Mouse (Mus musculus) CH12.LX (cell line): ENCODE measurements around the gene Wnt10b. TPM values are rescaled to one million over a fixed set of nuclear protein-coding genes. Genes with fewer than 3 reads are reported as not detected.

Experiments
- DNase-seq: peaks from one replicate; pipeline ENCODE4 v3.0.0-alpha.2; 2013; ENCODE audit errors: extremely low read depth
- H3K27ac ChIP-seq: 2 replicates; pipeline ENCODE4 v1.5.1; 2012; ENCODE audit warnings: low read depth, mild to moderate bottlenecking, control low read depth, moderate library complexity; ENCODE audit not compliant: insufficient read depth
- H3K27me3 ChIP-seq: replicated peaks from 2 replicates; pipeline ENCODE3; 2012; ENCODE audit warnings: inconsistent platforms
- H3K36me3 ChIP-seq, 2 experiments: replicated peaks in 1 of 2; 2 replicates each; pipeline versions ENCODE3 to v1.6.1; 2012; ENCODE audit warnings: inconsistent platforms in 1 of 2, low read length in 1 of 2, mild to moderate bottlenecking in 1 of 2, mixed read lengths in 1 of 2, moderate library complexity in 1 of 2; ENCODE audit not compliant: control insufficient read depth in 1 of 2, insufficient read depth in 1 of 2
- H3K4me1 ChIP-seq, 2 experiments: 2 replicates each; pipeline ENCODE4 v1.6.1; 2012; ENCODE audit warnings: inconsistent platforms in 1 of 2, moderate library complexity in 1 of 2; ENCODE audit not compliant: insufficient read depth in 2 of 2, control insufficient read depth in 1 of 2
- H3K4me2 ChIP-seq: 2 replicates; pipeline ENCODE4 v1.6.1; 2012; ENCODE audit warnings: low read depth, mild to moderate bottlenecking, control low read depth; ENCODE audit not compliant: poor library complexity, insufficient read depth, severe bottlenecking
- H3K4me3 ChIP-seq, 3 experiments: fragments of 150-350 bp in 1 of 3; sonication (generic) in 1 of 3; replicated peaks in 1 of 3; 2 replicates each; pipeline versions ENCODE3 to v1.5.1; 2011 to 2012; ENCODE audit warnings: low read depth in 2 of 3, low read length in 2 of 3, mild to moderate bottlenecking in 2 of 3, moderate library complexity in 2 of 3, control low read depth in 1 of 3, improper control_type of control experiment in 1 of 3, inconsistent platforms in 1 of 3, mixed read lengths in 1 of 3; ENCODE audit not compliant: poor library complexity in 1 of 3
- H3K79me2 ChIP-seq: replicated peaks from 2 replicates; pipeline ENCODE4 v1.6.1; 2012; ENCODE audit warnings: mild to moderate bottlenecking, moderate library complexity; ENCODE audit not compliant: control insufficient read depth, poor library complexity, insufficient read depth, severe bottlenecking; ENCODE audit errors: extremely low read depth
- H3K9ac ChIP-seq: 2 replicates; pipeline ENCODE4 v1.6.1; 2012; ENCODE audit warnings: low read depth, mild to moderate bottlenecking, control low read depth, moderate library complexity; ENCODE audit not compliant: insufficient read depth
- H3K9me3 ChIP-seq: replicated peaks from 2 replicates; pipeline ENCODE3; 2012; ENCODE audit warnings: low read length, inconsistent platforms, mixed read lengths
- CHD1 ChIP-seq: IDR thresholded peaks from 2 replicates; pipeline ENCODE4 v1.6.1; 2012; ENCODE audit warnings: low read depth, low read length, improper control_type of control experiment, inconsistent platforms
- CHD2 ChIP-seq: IDR thresholded peaks from 2 replicates; pipeline ENCODE4 v1.6.1; 2011; ENCODE audit warnings: low read length, improper control_type of control experiment
- E2F4 ChIP-seq: IDR thresholded peaks from 2 replicates; pipeline ENCODE4 v1.6.1; 2011; ENCODE audit warnings: low read depth, low read length, improper control_type of control experiment; ENCODE audit not compliant: insufficient replicate concordance
- EP300 ChIP-seq: IDR thresholded peaks from 2 replicates; pipeline ENCODE4 v1.6.1; 2011; ENCODE audit warnings: low read length, improper control_type of control experiment
- GABPA ChIP-seq: IDR thresholded peaks from 2 replicates; pipeline ENCODE4 v1.6.1; 2012; ENCODE audit warnings: low read depth, low read length, improper control_type of control experiment, inconsistent platforms; ENCODE audit not compliant: insufficient replicate concordance
- JUN ChIP-seq: IDR thresholded peaks from 2 replicates; pipeline ENCODE4 v1.6.1; 2011; ENCODE audit warnings: low read depth, mild to moderate bottlenecking, low read length, improper control_type of control experiment, moderate library complexity; ENCODE audit not compliant: insufficient read depth
- MAX ChIP-seq: IDR thresholded peaks from 2 replicates; pipeline ENCODE4 v1.6.1; 2011; ENCODE audit warnings: low read length, improper control_type of control experiment
- MAZ ChIP-seq: IDR thresholded peaks from 2 replicates; pipeline ENCODE4 v1.6.1; 2012; ENCODE audit warnings: low read depth, mild to moderate bottlenecking, inconsistent platforms, low read length, improper control_type of control experiment, moderate library complexity
- MEF2A ChIP-seq: IDR thresholded peaks from 2 replicates; pipeline ENCODE4 v1.6.1; 2014; ENCODE audit warnings: low read depth, mild to moderate bottlenecking, inconsistent platforms, low read length, improper control_type of control experiment, borderline replicate concordance
- MYC ChIP-seq: IDR thresholded peaks from 2 replicates; pipeline ENCODE4 v1.6.1; 2011; ENCODE audit warnings: low read depth, mild to moderate bottlenecking, improper control_type of control experiment, low read length
- NELFE ChIP-seq: IDR thresholded peaks from 2 replicates; pipeline ENCODE4 v1.6.1; 2011; ENCODE audit warnings: low read depth, low read length, improper control_type of control experiment
- NRF1 ChIP-seq: IDR thresholded peaks from 2 replicates; pipeline ENCODE4 v1.6.1; 2014; ENCODE audit warnings: low read depth, mild to moderate bottlenecking, inconsistent platforms, low read length, improper control_type of control experiment, moderate library complexity
- PAX5 ChIP-seq: IDR thresholded peaks from 2 replicates; pipeline ENCODE4 v1.6.1; 2012; ENCODE audit warnings: low read length, inconsistent platforms, mixed read lengths
- POLR2A ChIP-seq: IDR thresholded peaks from 2 replicates; pipeline ENCODE4 v1.6.1; 2011; ENCODE audit warnings: low read depth, mild to moderate bottlenecking, improper control_type of control experiment, low read length
- RAD21 ChIP-seq: IDR thresholded peaks from 2 replicates; pipeline ENCODE4 v1.6.1; 2011; ENCODE audit warnings: low read depth, mild to moderate bottlenecking, low read length, improper control_type of control experiment, moderate library complexity
- TBP ChIP-seq: conservative IDR thresholded peaks from 2 replicates; pipeline ENCODE4 v1.6.1; 2011; ENCODE audit warnings: low read depth, low read length, improper control_type of control experiment
- TCF12 ChIP-seq: IDR thresholded peaks from 2 replicates; pipeline ENCODE4 v1.6.1; 2014; ENCODE audit warnings: low read depth, mild to moderate bottlenecking, inconsistent platforms, low read length, improper control_type of control experiment
- UBTF ChIP-seq: IDR thresholded peaks from 2 replicates; pipeline ENCODE4 v1.6.1; 2012; ENCODE audit warnings: low read depth, mild to moderate bottlenecking, inconsistent platforms, low read length, improper control_type of control experiment, moderate library complexity
- USF1 ChIP-seq: IDR thresholded peaks from 2 replicates; pipeline ENCODE4 v1.6.1; 2014; ENCODE audit warnings: low read depth, mild to moderate bottlenecking, inconsistent platforms, low read length, improper control_type of control experiment
- dilution Hi-C: fragments of 300-500 bp; cut with MboI; formaldehyde crosslinking; loops from 2 replicates; pipeline ENCODE4 v1.14.3; 2020; ENCODE audit warnings: low sequenced_read_pairs; ENCODE audit not compliant: extremely low pct_unique_long_range_greater_than_20kb, extremely low pct_ligation_motif_present
- in situ Hi-C: fragments of 300-500 bp; cut with MboI; formaldehyde crosslinking; loops from 3 replicates; pipeline ENCODE4 v1.14.3; 2019; ENCODE audit warnings: low sequenced_read_pairs, low pct_ligation_motif_present, low pct_unique_long_range_greater_than_20kb, mixed read lengths
- polyA plus RNA-seq: library from polyadenylated mRNA; unstranded; fragments of >175 nt; gene quantifications from 2 replicates; pipeline ENCODE4 v1.2.1, GENCODE M21; 2012; ENCODE audit warnings: low read depth; ENCODE audit not compliant: insufficient read length
- total RNA-seq, 2 experiments: library from RNA; depleted of rRNA; stranded (reverse); fragments of 300-350 nt in 1 of 2; fragments of >200 nt in 1 of 2; gene quantifications; 2 replicates each; pipeline ENCODE4 v1.2.3; 2012 to 2014

The Wnt10b gene
- total and polyA plus RNA-seq, 3 experiments, result 25.4 to 64.4 (median 56.2) TPM

DNA sequence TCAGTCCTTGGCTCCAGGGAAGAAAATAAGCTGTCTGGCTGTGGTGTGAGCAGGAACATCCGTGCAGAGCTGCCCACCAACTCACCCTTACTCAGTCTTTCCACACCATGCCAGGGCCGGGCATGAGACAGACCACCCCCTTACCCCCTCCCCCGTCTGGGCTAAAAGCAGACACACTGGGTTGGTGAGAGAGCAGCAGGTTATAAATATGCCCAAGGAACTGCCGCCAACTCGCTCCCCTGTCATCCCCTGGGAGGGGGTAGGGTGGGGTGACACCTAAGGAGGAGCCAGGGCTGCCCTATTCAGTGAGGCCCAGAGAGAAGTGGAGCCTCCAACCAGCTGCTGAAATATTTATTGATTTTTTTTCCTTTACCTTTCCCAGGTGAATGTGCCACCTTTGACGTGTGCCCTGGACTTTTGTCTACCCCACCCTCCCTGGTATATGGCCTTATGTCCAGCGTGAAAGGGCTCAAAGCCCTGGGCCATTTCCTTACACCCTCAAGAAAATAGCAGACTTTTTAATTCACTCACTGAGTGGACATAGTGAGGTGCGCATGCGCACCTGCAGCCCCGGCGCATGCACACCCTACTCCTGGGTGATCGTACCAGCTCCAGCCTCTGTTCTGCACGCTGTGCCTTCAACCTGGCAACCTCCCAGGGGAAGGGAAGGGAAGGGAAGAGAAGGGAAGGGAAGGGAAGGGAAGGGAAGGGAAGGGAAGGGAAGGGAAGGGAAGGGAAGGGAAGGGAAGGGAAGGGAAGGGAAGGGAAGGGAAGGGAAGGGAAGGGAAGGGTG lies 19.0 kb upstream of the Wnt10b start:
- Histone ChIP-seq H3K27ac (no peak overlapping the region), H3K4me2 (peak overlapping the region; percentile 41), H3K4me3 (no peak overlapping the region), H3K4me1 (peaks cover 28 to 42% of the 10 kb centered on the region in 2 experiments), H3K9ac (no peak overlapping the region), H3K79me2 (no peaks in the 10 kb centered on the region), H3K36me3 (no peaks in the 10 kb centered on the region), H3K27me3 (peaks cover 56% of the 10 kb centered on the region), H3K9me3 (peaks cover 10% of the 10 kb centered on the region)
- in situ Hi-C loops, result no loop called here
- TF ChIP-seq NRF1, result peak; percentile 77
- TF ChIP-seq MYC, result no peak
- no peak for TF ChIP-seq EP300
- dilution Hi-C loops, result no loop called here
- DNase-seq, result no peak

DNA sequence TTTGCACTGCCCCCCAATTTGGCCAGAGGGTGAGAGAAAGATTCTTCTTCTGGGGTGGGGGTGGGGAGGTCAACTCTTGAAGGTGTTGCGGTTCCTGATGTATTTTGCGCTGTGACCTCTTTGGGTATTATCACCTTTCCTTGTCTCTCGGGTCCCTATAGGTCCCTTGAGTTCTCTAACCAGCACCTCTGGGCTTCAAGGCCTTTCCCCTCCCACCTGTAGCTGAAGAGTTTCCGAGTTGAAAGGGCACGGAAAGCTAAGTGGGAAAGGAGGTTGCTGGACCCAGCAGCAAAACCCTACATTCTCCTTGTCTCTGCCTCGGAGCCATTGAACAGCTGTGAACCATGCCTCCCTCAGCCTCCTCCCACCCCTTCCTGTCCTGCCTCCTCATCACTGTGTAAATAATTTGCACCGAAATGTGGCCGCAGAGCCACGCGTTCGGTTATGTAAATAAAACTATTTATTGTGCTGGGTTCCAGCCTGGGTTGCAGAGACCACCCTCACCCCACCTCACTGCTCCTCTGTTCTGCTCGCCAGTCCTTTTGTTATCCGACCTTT lies 15.3 kb upstream of the Wnt10b start:
- in situ Hi-C loops, result no loop called here
- Histone ChIP-seq H3K9ac (no peak overlapping the region), H3K27me3 (peaks cover 68% of the 10 kb centered on the region)

DNA sequence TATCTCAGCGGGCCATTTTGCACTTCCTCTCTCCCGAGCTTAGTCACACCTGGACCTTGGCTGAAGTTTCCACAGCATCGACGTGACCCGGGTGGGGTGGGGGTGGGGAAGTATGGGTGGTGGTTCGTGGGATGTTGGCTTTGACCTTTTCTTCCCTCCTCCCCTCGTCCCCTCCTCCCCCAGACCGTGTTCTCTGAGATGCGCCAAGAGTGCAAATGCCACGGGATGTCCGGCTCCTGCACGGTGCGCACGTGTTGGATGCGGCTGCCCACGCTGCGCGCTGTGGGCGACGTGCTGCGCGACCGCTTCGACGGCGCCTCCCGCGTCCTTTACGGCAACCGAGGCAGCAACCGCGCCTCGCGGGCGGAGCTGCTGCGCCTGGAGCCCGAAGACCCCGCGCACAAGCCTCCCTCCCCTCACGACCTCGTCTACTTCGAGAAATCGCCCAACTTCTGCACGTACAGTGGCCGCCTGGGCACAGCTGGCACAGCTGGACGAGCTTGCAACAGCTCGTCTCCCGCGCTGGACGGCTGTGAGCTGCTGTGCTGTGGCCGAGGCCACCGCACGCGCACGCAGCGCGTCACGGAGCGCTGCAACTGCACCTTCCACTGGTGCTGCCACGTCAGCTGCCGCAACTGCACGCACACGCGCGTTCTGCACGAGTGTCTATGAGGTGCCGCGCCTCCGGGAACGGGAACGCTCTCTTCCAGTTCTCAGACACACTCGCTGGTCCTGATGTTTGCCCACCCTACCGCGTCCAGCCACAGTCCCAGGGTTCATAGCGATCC lies 14.5 kb upstream of the Wnt10b start:
- no peak overlapping the region for H3K4me2 ChIP-seq
- H3K27me3 ChIP-seq, result peaks cover 66% of the 10 kb centered on the region
- H3K4me1 ChIP-seq, result peaks cover 38 to 46% of the 10 kb centered on the region in 2 experiments
- H3K36me3 ChIP-seq, result no peaks in the 10 kb centered on the region
- in situ Hi-C loops, result no loop called here
- TF ChIP-seq TBP, result no peak
- TF ChIP-seq GABPA, result no peak
- TF ChIP-seq CHD2, result no peak
- TF ChIP-seq CHD1, result no peak
- no peak for TF ChIP-seq UBTF
- TF ChIP-seq MAZ, result no peak
- TF ChIP-seq JUN, result no peak
- TF ChIP-seq USF1, result no peak
- DNase-seq, result no peak
- H3K9me3 ChIP-seq, result peaks cover 23% of the 10 kb centered on the region
- H3K4me3 ChIP-seq, result no peak overlapping the region
- H3K79me2 ChIP-seq, result no peaks in the 10 kb centered on the region
- H3K27ac ChIP-seq, result no peak overlapping the region
- dilution Hi-C loops, result no loop called here
- no peak overlapping the region for H3K9ac ChIP-seq

More for the DNA sequence above, 15.3 kb upstream of the Wnt10b start:
- Histone ChIP-seq H3K4me3 (no peak overlapping the region), H3K27ac (no peak overlapping the region), H3K9me3 (peaks cover 23% of the 10 kb centered on the region), H3K4me1 (peaks cover 40 to 53% of the 10 kb centered on the region in 2 experiments), H3K36me3 (no peaks in the 10 kb centered on the region), H3K4me2 (no peak overlapping the region), H3K79me2 (no peaks in the 10 kb centered on the region)
- dilution Hi-C loops, result no loop called here
- TF ChIP-seq MEF2A (no peak), PAX5 (no peak), EP300 (no peak), TCF12 (no peak), E2F4 (no peak), POLR2A (no peak), MAX (no peak), RAD21 (no peak), JUN (no peak), NELFE (no peak)
- no peak for DNase-seq
